Mouse (Mus musculus) Patski (cell line): ENCODE data around the gene Lrmda. TPM values are rescaled to one million over a fixed set of nuclear protein-coding genes. Genes with fewer than 3 reads are reported as not detected.

ENCODE experiments used
- ATAC-seq: fragments of 100-300 bp; one replicate; pipeline ENCODE4 v1.8.0; 2021
- CTCF ChIA-PET: fragments of 350-600 bp; sonication (Branson Sonifier 250); formaldehyde crosslinking; loops from one replicate; lab custom pipeline; 2022; ENCODE audit warnings: inconsistent platforms; lab: Charles Lee
- POLR2A ChIA-PET: fragments of 350-600 bp; sonication (Branson Sonifier 250); formaldehyde crosslinking; loops from one replicate; lab custom pipeline; 2022; ENCODE audit warnings: antibody characterized with exemption, inconsistent platforms; lab: Charles Lee
- DNase-seq: peaks from one replicate; pipeline ENCODE4 v3.0.0-alpha.2; 2011; ENCODE audit warnings: low read depth, low spot score
- H3K27me3 ChIP-seq: fragments of 371-371 bp; one replicate; pipeline ENCODE4 v1.5.1; 2021
- CTCF ChIP-seq: fragments of 100-300 bp; IDR thresholded peaks from one replicate; pipeline ENCODE4 v1.5.1; 2021
- in situ Hi-C: fragments of 300-500 bp; cut with MboI; formaldehyde crosslinking; loops from 3 replicates; pipeline ENCODE4 v1.11.1; 2018; ENCODE audit warnings: low pct_unique_long_range_greater_than_20kb, mixed read lengths
- polyA plus RNA-seq: library from polyadenylated mRNA; unstranded; gene quantifications from one replicate; pipeline ENCODE4 v1.2.3, GENCODE M21; 2021

Gene Lrmda
- polyA plus RNA-seq, 1 experiment from 2014 or later: 0.26 TPM

DNA sequence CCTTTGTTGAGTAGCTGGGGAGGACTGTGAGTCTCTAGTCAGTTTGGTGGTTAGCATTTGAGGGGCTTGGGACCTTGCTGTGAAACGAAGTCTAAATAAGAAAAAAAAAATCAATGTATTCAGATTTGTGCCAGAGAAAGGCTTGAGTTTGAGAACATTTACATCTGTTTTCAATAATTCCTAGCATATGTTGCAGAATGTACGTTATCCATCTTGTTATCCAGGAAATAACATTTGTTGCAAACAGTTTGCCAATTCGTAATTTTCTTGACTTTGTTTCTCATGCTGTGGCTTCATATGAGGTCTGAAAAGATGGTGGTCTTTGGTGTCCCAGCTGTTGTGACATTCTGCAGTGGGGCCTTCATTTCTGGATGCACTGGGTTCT, 353.8 kb downstream of the Lrmda start:
- no peak for ATAC-seq
- ChIA-PET POLR2A (no interaction called here), CTCF (no interaction called here)
- in situ Hi-C loops: no loop called here
- no peaks in the 10 kb centered on the region for H3K27me3 ChIP-seq
- TF ChIP-seq CTCF: no peak
- DNase-seq: no peak

DNA sequence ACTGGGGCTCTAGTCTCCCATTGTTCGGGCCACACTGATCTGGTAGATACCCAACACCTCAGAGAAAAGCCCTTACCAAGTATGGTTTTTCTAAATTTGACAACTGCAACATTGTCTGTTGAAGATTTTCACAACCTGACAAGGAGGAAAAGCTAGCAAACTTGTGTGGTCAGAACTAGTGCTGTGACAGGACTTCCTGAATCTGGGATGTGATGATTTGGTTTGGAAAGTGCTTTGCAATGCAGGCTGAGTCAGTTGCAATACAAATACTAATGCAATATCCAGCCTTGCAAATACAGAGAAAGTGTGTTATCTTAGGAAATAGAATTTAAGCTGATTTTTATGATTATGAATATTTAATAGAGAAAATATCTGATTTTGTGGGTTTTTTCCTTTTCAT, 357.6 kb downstream of the Lrmda start:
- ATAC-seq: no peak
- no peak for DNase-seq
- no peaks in the 10 kb centered on the region for H3K27me3 ChIP-seq
- CTCF ChIA-PET: no interaction called here
- POLR2A ChIA-PET: no interaction called here
- in situ Hi-C loops: no loop called here
- no peak for TF ChIP-seq CTCF

DNA sequence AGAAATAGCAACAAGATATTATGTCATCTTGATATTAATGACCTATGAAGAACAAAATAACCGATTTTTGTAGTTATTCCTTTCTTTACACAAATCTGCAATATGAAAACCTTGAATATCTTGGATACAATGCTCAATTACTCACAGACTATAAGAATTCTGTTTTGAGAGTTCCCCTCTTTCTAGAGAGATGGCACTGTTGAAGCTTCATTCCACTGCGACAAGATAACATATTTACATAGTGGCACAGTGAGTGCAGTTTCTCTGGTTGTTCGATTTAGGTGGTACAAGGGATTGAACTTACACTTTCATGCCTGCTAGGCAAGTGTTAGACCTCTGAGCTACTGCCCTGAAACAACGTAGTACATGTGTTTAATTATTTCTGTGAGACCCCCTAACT, 362.6 kb downstream of the Lrmda start:
- ATAC-seq: no peak
- ChIA-PET POLR2A (interaction anchor here (0.6 kb wide), 1 partner anchor 384 kb away, joined by 3 read pairs; no protein-coding TSS in a partner anchor), CTCF (no interaction called here)
- DNase-seq: no peak
- no peak for TF ChIP-seq CTCF
- in situ Hi-C loops: no loop called here
- peaks cover 2% of the 10 kb centered on the region for H3K27me3 ChIP-seq

DNA sequence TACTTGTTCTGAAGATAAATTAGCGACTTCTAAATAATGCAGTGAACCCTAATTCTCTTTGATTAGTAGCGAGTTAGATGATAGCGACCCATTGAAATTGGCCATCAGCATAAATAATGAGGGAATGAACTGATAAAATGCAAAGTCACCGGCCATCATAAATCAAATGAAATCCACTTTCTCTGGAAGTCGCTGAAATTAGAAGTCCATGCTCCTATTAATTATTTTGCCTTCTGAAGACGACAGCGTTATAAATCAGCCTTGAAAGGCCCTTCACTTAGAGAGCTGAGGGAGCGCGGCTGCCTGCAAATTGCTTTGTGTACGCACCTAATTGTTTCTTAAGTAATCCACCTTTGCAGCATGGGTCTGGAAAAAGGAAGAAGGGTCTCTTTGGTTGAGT, 374.1 kb downstream of the Lrmda start:
- H3K27me3 ChIP-seq: peaks cover 4% of the 10 kb centered on the region
- no peak for TF ChIP-seq CTCF
- DNase-seq: no peak
- POLR2A ChIA-PET: no interaction called here
- CTCF ChIA-PET: no interaction called here
- in situ Hi-C loops: no loop called here
- ATAC-seq: no peak

DNA sequence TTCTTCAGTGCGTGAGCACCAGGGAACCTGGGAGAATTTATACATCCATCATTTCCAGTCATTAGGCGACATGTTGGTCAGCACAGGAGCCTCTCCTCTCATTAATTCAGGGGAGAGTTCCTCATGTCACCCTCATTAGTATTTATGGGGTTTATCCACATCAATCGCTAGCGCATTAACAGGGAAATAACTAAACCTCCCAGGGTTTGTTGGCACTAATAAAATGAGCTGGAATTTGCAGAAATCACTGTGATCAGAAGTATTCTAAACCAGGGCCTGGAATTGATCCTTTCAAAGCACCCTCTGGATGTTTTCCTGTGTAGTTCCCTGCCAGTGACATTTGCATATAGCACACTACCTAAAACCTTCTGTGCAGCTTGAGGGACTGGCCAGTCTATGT, 382.9 kb downstream of the Lrmda start:
- no peak for DNase-seq
- ATAC-seq: no peak
- in situ Hi-C loops: no loop called here
- CTCF ChIA-PET: interaction anchor here (1.0 to 1.6 kb wide), 3 partner anchors 10 to 17 kb away, joined by 3 to 5 read pairs (median 3); no protein-coding TSS in a partner anchor
- TF ChIP-seq CTCF: no peak
- peaks cover 5% of the 10 kb centered on the region for H3K27me3 ChIP-seq
- POLR2A ChIA-PET: no interaction called here

DNA sequence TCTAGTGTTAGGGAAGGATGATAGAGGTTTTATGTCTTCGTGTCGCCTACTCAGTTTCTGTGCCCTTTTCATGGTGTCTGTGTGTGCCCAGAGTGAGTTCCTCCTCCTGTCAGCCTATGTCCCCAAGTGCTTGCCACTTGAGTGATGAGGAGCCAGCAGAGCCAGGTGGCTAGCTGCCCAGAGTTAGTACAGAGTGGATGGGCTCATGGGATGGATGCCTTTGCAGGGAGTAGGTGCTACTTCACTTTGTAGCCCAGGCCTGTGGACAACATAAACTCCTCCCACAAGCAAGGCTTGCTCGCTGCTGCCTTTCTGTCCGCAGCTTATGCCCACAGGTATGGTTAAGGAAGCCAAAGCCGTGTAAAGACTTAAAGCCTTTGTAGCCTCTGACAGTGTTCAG, 387.1 kb downstream of the Lrmda start:
- ChIA-PET POLR2A (no interaction called here), CTCF (no interaction called here)
- ATAC-seq: no peak
- no peak for TF ChIP-seq CTCF
- H3K27me3 ChIP-seq: peaks cover 5% of the 10 kb centered on the region
- in situ Hi-C loops: no loop called here
- DNase-seq: no peak

DNA sequence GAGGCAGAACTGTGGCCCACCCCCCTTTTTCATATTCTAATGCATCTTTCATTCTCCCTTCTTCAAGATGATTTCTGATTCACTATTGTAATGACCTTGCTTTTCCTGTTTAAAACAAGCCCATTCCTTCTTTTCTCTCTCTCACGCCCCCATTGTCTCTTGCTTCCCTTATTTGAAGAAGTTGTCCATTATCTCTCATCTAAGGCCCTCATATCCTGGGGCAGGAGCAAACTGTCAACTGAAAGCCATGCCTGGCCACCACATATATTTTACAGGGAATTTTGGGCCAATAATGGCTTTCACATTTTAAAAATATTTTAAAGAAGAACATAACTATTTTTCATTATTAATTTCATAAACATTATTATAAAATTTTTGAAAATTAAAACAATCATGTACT, 391.3 kb downstream of the Lrmda start:
- no peak for TF ChIP-seq CTCF
- ChIA-PET CTCF (no interaction called here), POLR2A (no interaction called here)
- DNase-seq (no peak), ATAC-seq (no peak)
- in situ Hi-C loops: no loop called here
- H3K27me3 ChIP-seq: peaks cover 11% of the 10 kb centered on the region

DNA sequence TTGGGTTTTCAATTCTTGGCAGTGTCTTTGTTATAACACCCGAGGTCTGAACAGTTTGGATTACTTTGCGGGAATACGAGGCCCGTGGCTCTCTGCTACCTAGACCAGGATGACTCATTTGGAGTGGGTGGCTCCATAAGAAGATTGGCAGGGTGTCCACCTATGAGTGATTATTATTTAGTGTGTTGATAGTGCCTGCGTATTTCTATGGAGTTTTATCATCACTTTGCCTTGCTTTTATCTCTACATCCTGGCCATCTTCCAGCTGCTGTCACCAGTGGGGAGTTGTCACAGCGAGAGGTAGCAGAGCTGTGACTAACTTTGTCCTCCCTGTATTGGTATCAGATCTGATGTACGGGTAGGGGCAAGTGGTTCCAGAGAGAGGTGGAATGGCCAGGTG, 393.7 kb downstream of the Lrmda start:
- no peak for ATAC-seq
- ChIA-PET POLR2A (no interaction called here), CTCF (no interaction called here)
- peaks cover 11% of the 10 kb centered on the region for H3K27me3 ChIP-seq
- in situ Hi-C loops: no loop called here
- no peak for DNase-seq
- TF ChIP-seq CTCF: no peak

DNA sequence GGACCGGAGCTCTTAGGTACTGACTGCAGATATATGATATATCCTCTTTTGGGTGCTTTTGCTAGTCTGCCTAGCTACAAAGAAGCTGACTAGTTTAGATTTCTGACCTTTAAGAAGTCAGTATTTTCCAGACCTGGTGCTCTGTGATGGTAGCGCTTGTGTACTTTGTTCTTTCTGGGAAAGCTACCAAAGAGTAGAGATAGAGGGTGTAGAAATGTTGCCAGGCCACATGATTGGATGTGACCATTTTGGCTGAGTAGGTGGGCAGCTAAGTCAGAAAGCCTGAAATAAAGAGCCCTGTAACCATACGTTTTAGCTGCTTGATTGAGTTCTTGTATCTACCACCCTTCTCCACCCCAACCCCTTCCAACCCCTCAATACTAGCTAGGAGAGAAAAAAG, 398.2 kb downstream of the Lrmda start:
- peaks cover 8% of the 10 kb centered on the region for H3K27me3 ChIP-seq
- no peak for TF ChIP-seq CTCF
- in situ Hi-C loops: no loop called here
- ATAC-seq (no peak), DNase-seq (no peak)
- ChIA-PET POLR2A (interaction anchor here (1.1 kb wide), 1 partner anchor 28 kb away, joined by 3 read pairs; no protein-coding TSS in a partner anchor), CTCF (interaction anchor here (0.9 to 1.5 kb wide), 3 partner anchors 9 to 15 kb away, joined by 4 to 5 read pairs (median 5); no protein-coding TSS in a partner anchor)

DNA sequence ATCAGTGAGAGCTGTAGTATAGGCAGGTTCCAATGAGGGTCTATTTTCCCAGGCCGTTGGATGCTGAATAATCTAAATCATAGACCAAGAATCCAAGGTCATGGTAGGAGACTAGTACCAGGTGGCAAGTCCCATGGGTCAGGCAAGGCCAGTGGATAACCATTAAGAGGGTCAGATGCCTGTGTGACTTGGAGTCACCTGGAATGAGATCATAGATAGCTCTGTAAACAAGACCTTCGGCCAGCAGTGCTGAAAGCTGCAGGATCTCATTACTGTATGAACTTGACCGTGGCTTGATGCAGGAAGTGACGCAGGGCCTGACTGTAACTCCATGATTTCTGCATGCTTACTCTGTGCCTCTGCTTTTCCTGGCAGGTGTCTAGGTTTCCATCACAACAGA, 402.2 kb downstream of the Lrmda start:
- ChIA-PET POLR2A (interaction anchor here (0.6 kb wide), 1 partner anchor 19 kb away, joined by 3 read pairs; no protein-coding TSS in a partner anchor), CTCF (no interaction called here)
- DNase-seq (no peak), ATAC-seq (no peak)
- no peaks in the 10 kb centered on the region for H3K27me3 ChIP-seq
- no peak for TF ChIP-seq CTCF
- in situ Hi-C loops: no loop called here

DNA sequence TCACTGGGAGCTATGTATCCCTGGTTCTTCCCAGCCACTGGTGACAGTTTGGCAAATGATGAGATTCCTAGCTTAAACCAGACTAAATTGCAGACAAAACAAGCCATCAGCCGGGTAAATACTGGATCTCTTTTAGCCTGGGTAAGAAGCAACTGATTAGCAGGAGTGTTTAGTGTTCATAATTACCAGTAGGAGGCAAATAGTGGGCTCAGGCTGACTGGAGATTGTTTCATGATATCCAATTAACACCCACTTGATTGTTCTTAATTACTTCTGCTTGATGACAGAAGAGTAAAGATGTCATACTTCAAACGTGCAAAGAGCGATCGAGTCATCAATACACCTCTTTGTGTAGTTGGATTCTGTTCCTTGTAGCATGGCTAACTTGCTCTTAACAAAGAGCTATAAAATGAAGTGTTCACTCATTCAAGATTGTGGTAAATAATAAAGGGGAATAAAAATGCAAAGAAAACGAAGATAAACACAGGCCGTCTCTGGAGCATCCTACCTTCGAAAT, 405.6 kb downstream of the Lrmda start:
- ATAC-seq (no peak), DNase-seq (no peak)
- in situ Hi-C loops: no loop called here
- no peaks in the 10 kb centered on the region for H3K27me3 ChIP-seq
- ChIA-PET CTCF (no interaction called here), POLR2A (interaction anchor here (0.5 to 1.4 kb wide), 2 partner anchors 21 to 377 kb away, joined by 3 to 4 read pairs; no protein-coding TSS in a partner anchor)
- TF ChIP-seq CTCF: no peak

DNA sequence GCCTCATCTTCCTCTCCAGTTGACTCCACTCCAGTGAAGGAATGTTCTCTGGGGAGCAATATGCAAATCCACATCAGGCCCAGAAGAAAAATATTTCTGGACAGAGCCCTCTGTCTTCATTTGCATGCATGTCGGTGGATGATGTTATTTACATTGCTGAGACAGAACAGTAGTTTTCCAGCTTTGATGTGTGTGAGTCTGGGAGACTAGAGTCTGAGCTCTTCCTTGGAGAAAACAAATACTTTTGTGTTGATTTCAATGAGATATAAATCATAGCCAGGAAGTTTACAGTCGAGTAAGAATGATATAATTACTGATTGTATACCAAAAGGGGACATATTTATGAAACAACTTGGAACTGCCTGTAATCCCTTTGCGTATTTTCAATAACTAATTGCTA, 415.9 kb downstream of the Lrmda start:
- CTCF ChIA-PET: no interaction called here
- ATAC-seq (no peak), DNase-seq (no peak)
- no peaks in the 10 kb centered on the region for H3K27me3 ChIP-seq
- POLR2A ChIA-PET: no interaction called here
- in situ Hi-C loops: no loop called here
- TF ChIP-seq CTCF: no peak
